Mouse (Mus musculus) frontal cortex, postnatal 25 days (tissue): ENCODE data around the gene Ptprk.

ENCODE experiments used
- DNase-seq, 2 experiments: peaks; one replicate each; pipeline ENCODE4 v3.0.0; 2022; ENCODE audit warnings: low spot score in 2 of 2

Ptprk gene

GRCm38 (mm10) chr10:28271729-28272606 lies 197.3 kb downstream of the Ptprk start:
- no peak for DNase-seq

- no peak for DNase-seq
Measured at GRCm38 (mm10) chr10:28278757-28279156, 204.1 kb downstream of the Ptprk start.

GRCm38 (mm10) chr10:28297531-28297930 lies 222.9 kb downstream of the Ptprk start:
- no peak for DNase-seq

- DNase-seq: no peak
Measured at GRCm38 (mm10) chr10:28299207-28299606, 224.6 kb downstream of the Ptprk start.

GRCm38 (mm10) chr10:28303856-28304255 lies 229.2 kb downstream of the Ptprk start:
- no peak for DNase-seq

- no peak for DNase-seq
Measured at GRCm38 (mm10) chr10:28304292-28304875, 229.8 kb downstream of the Ptprk start.

- DNase-seq: no peak
Measured at GRCm38 (mm10) chr10:28306451-28307086, 231.9 kb downstream of the Ptprk start.

GRCm38 (mm10) chr10:28311369-28311768 lies 236.7 kb downstream of the Ptprk start:
- no peak for DNase-seq

- DNase-seq: no peak
Measured at GRCm38 (mm10) chr10:28322995-28323394, 248.4 kb downstream of the Ptprk start.

- no peak for DNase-seq
Measured at GRCm38 (mm10) chr10:28335232-28335631, 260.6 kb downstream of the Ptprk start.

- DNase-seq: no peak
Measured at GRCm38 (mm10) chr10:28338536-28338935, 263.9 kb downstream of the Ptprk start.

- no peak for DNase-seq
Measured at GRCm38 (mm10) chr10:28345196-28345681, 270.6 kb downstream of the Ptprk start.

GRCm38 (mm10) chr10:28365291-28365690 lies 290.7 kb downstream of the Ptprk start:
- no peak for DNase-seq

GRCm38 (mm10) chr10:28366065-28366677 lies 291.6 kb downstream of the Ptprk start:
- DNase-seq: no peak

- DNase-seq: no peak
Measured at GRCm38 (mm10) chr10:28369808-28370207, 295.2 kb downstream of the Ptprk start.

- no peak for DNase-seq
Measured at GRCm38 (mm10) chr10:28374874-28375273, 300.3 kb downstream of the Ptprk start.

- no peak for DNase-seq
Measured at GRCm38 (mm10) chr10:28379752-28380488, 305.3 kb downstream of the Ptprk start.

GRCm38 (mm10) chr10:28387563-28388222 lies 313.1 kb downstream of the Ptprk start:
- DNase-seq: no peak

GRCm38 (mm10) chr10:28391168-28391567 lies 316.5 kb downstream of the Ptprk start:
- no peak for DNase-seq

GRCm38 (mm10) chr10:28395610-28396519 lies 321.2 kb downstream of the Ptprk start:
- no peak for DNase-seq
